Mouse (Mus musculus) intestine, embryonic 14.5 days (tissue): ENCODE measurements around the gene Dnajc13. TPM values are rescaled to one million over a fixed set of nuclear protein-coding genes. Genes with fewer than 3 reads are reported as not detected.

ENCODE experiments used
- ATAC-seq: fragments of 200-750 bp; cut with Nextera tagmentation; replicated peaks from 2 replicates; pipeline ENCODE4 v1.8.0; 2017; ENCODE audit warnings: low read depth, moderate number of reproducible peaks, moderate TSS enrichment, moderate library complexity; ENCODE audit not compliant: low FRiP score, low TSS enrichment
- DNase-seq: peaks from one replicate; pipeline ENCODE4 v3.0.0-alpha.2; 2018; ENCODE audit warnings: low spot score
- H3K27ac ChIP-seq: fragments of 300-500 bp; sonication (generic); 2 replicates; pipeline ENCODE4 v1.5.1; 2014; ENCODE audit warnings: low read depth, mild to moderate bottlenecking, control low read depth
- H3K27me3 ChIP-seq: fragments of 300-500 bp; sonication (generic); replicated peaks from 2 replicates; pipeline ENCODE4 v1.6.1; 2014; ENCODE audit warnings: low read length, control low read depth; ENCODE audit not compliant: control insufficient read depth, insufficient read depth
- H3K36me3 ChIP-seq: fragments of 300-500 bp; sonication (generic); 2 replicates; pipeline ENCODE4 v1.6.1; 2014; ENCODE audit warnings: low read length, control low read depth; ENCODE audit not compliant: control insufficient read depth, insufficient read depth
- H3K4me1 ChIP-seq: fragments of 300-500 bp; sonication (generic); replicated peaks from 2 replicates; pipeline ENCODE4 v1.6.1; 2014; ENCODE audit warnings: low read length, control low read depth, mixed read lengths; ENCODE audit not compliant: control insufficient read depth, insufficient read depth
- H3K4me2 ChIP-seq: fragments of 300-500 bp; sonication (generic); 2 replicates; pipeline ENCODE4 v1.6.1; 2014; ENCODE audit warnings: low read length
- H3K4me3 ChIP-seq: fragments of 300-500 bp; sonication (generic); 2 replicates; pipeline ENCODE4 v1.5.1; 2014; ENCODE audit warnings: low read depth, low read length, control low read depth, mixed read lengths
- H3K9ac ChIP-seq: fragments of 300-500 bp; sonication (generic); 2 replicates; pipeline ENCODE4 v1.6.1; 2014; ENCODE audit warnings: mild to moderate bottlenecking, low read length
- H3K9me3 ChIP-seq: fragments of 300-500 bp; sonication (generic); 2 replicates; pipeline ENCODE4 v1.6.1; 2016; ENCODE audit warnings: low read length, control low read depth; ENCODE audit not compliant: control insufficient read depth
- WGBS: fragments of 180-500 bp; shearing (Covaris S2); extraction: QIAGEN DNeasy Blood & Tissue Kit; methylation state at CpG from one replicate; pipeline ENCODE4 v1.1.7; 2014; 5-methylcytosine and 5-hydroxymethylcytosine counted together
- polyA plus RNA-seq: library from polyadenylated mRNA; unstranded; fragments of >200 nt; fragmentation: Nextera tagmentation; extraction: Ambion mirVana; gene quantifications from 2 replicates; pipeline ENCODE4 v1.2.1, GENCODE M21; 2014

The Dnajc13 gene
- polyA plus RNA-seq, 1 experiment from 2014 or later: 30.3 TPM

GRCm38 (mm10) chr9:104142805-104143204, 119.9 kb downstream of the Dnajc13 start:
- 61% methylated on average over 14 of the region's 14 CpGs for WGBS
- ATAC-seq (no peak; the same call in 1 of the 2 replicates), DNase-seq (no peak)
- Histone ChIP-seq H3K27ac (no peak overlapping the region), H3K4me1 (no peaks in the 10 kb centered on the region), H3K27me3 (no peaks in the 10 kb centered on the region), H3K4me3 (no peak overlapping the region), H3K9me3 (0 out of 2 replicates have a peak, but pooled peaks cover 3% of the 10 kb centered on the region), H3K36me3 (no peaks in the 10 kb centered on the region), H3K9ac (no peak overlapping the region), H3K4me2 (no peak overlapping the region)

DNA sequence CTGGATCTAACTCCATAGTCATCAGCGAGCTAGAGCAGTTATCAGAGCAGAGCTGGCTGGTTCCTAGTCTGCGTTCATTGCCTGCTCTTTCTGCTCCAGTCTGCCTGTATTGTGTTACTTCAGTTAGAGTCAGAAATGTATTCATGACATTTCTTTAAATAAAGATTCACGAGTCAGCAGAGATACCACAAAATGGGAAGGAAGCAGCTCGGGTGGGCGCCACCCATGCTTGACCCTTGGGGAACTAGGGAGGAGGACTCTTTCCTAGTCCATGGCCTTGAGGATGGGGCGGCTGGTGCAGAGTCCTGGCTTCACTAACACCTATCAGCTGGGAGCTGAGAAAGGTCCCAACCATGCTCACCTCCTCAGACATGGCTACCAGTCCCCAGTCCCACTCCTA, 122.4 kb downstream of the Dnajc13 start:
- no peak overlapping the region for H3K4me2 ChIP-seq
- no peak overlapping the region for H3K9ac ChIP-seq
- no peak for DNase-seq
- whole genome bisulfite sequencing: 83% methylated on average over 6 of the region's 6 CpGs
- 0 out of 2 replicates have a peak, but pooled peaks cover 3% of the 10 kb centered on the region for H3K9me3 ChIP-seq
- no peaks in the 10 kb centered on the region for H3K36me3 ChIP-seq
- no peak overlapping the region for H3K4me3 ChIP-seq
- H3K4me1 ChIP-seq: no peaks in the 10 kb centered on the region
- no peak for ATAC-seq
- no peaks in the 10 kb centered on the region for H3K27me3 ChIP-seq
- H3K27ac ChIP-seq: no peak overlapping the region

DNA sequence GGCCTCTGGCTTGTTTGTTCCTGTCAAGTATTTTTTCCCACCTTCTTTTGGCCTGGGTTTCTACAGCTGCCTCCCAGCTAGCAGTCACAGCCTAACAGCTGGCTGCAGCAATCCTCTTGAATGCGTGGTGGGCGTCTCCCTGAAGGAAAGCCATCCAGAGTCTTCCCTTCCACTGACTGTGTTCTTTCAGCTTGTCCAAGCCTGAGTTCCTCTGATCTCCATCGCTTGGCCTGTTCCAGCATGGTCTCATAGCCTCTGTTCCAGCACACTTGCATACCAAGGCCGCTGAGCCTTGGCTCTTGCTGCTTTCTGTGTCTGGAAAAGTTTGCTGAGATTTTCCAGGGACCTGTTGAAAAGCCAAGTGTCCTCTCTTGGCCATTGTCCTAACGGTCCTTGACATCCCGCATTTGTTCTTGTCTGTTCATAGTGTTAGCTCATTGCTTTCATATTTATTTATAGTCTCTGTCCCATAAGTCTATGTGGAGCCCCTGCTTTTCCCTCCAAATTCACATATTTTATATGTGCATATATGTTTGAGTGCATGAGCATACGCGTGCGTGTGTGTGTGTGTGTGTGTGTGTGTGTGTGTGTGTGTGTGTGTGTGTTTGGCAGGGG, 132.5 kb downstream of the Dnajc13 start:
- Histone ChIP-seq H3K9me3 (no peaks in the 10 kb centered on the region), H3K27me3 (no peaks in the 10 kb centered on the region), H3K9ac (no peak overlapping the region), H3K27ac (no peak overlapping the region), H3K36me3 (no peaks in the 10 kb centered on the region), H3K4me2 (no peak overlapping the region), H3K4me1 (no peaks in the 10 kb centered on the region; the same call in 1 of the 2 replicates), H3K4me3 (no peak overlapping the region)
- 73% methylated on average over 9 of the region's 9 CpGs for WGBS
- ATAC-seq (peak; percentile 67; the same call in 1 of the 2 replicates), DNase-seq (no peak)

DNA sequence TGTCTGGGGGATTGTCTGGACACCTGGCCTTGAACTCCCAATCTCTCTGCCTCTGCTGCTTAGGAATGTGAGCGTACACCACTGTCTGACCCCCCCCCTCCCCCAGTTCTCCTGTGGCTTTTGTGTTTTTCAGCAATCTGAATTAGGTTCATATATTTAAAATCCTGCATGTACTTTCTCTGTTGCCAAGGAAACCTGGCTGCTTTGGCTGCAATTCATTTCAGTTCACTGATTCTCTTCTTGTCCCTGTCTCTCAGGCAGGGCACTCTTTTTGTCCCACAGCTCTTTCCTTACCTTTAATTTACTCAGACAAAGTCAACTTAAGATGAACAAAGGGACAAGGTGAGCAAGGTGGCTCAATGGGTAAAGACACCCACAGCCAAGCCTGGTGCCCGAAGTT, 134.6 kb downstream of the Dnajc13 start:
- ATAC-seq (no peak), DNase-seq (no peak)
- Histone ChIP-seq H3K9ac (no peak overlapping the region), H3K36me3 (no peaks in the 10 kb centered on the region), H3K9me3 (no peaks in the 10 kb centered on the region), H3K4me1 (peaks cover 4% of the 10 kb centered on the region), H3K27ac (no peak overlapping the region), H3K27me3 (no peaks in the 10 kb centered on the region), H3K4me2 (no peak overlapping the region), H3K4me3 (no peak overlapping the region)
- WGBS: 70% methylated on average over 2 of the region's 2 CpGs

- H3K9ac ChIP-seq: no peak within 1 kb of the TSS
- WGBS: 88% methylated on average over 3 of the region's 3 CpGs
Measured at GRCm38 (mm10) chr9:104126833-104127232, 135.9 kb downstream of the Dnajc13 start, which contains the start of gene Ackr4. Gene Ackr4 (minus strand): TSS chr9:104126933.

GRCm38 (mm10) chr9:104123622-104124021, 139.1 kb downstream of the Dnajc13 start:
- Histone ChIP-seq H3K9me3 (no peaks in the 10 kb centered on the region), H3K4me3 (no peak overlapping the region), H3K9ac (no peak overlapping the region), H3K27me3 (no peaks in the 10 kb centered on the region), H3K4me1 (peaks cover 4% of the 10 kb centered on the region), H3K36me3 (no peaks in the 10 kb centered on the region), H3K4me2 (no peak overlapping the region), H3K27ac (no peak overlapping the region)
- no peak for ATAC-seq
- 26% methylated on average over 5 of the region's 5 CpGs for WGBS
- no peak for DNase-seq

More at GRCm38 (mm10) chr9:104126833-104127232, 135.9 kb downstream of the Dnajc13 start, which contains the start of gene Ackr4:
- Histone ChIP-seq H3K4me3 (no peak within 1 kb of the TSS), H3K4me1 (peaks cover 4% of the 10 kb centered on the region), H3K36me3 (no peaks in the 10 kb centered on the region), H3K4me2 (no peak within 1 kb of the TSS), H3K27ac (no peak within 1 kb of the TSS), H3K27me3 (no peaks in the 10 kb centered on the region), H3K9me3 (no peaks in the 10 kb centered on the region)
- ATAC-seq (no peak), DNase-seq (no peak)

DNA sequence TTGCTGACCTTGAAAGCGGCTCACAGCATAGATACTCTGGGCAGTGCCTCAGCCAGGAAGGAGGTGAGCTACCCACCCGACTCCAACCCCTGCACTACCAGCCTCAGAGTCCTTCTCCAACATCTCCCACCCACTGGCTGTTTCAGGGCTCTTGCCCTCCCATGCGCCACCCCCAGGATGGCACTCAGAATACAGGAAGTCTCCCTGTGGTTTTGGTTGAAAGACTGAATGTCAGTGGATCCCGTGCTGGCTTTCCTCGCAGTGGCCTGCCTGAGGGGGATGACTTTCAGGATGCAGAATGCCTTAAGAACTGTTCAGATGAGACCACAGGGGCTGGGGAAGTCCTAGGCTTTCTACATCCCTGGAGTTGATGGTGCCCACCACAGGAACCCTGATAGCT, 139.6 kb downstream of the Dnajc13 start:
- no peak for DNase-seq
- H3K36me3 ChIP-seq: no peaks in the 10 kb centered on the region
- no peaks in the 10 kb centered on the region for H3K27me3 ChIP-seq
- no peak overlapping the region for H3K4me2 ChIP-seq
- H3K4me3 ChIP-seq: no peak overlapping the region
- WGBS: 80% methylated on average over 5 of the region's 5 CpGs
- ATAC-seq: no peak
- H3K9me3 ChIP-seq: no peaks in the 10 kb centered on the region
- H3K27ac ChIP-seq: no peak overlapping the region
- no peak overlapping the region for H3K9ac ChIP-seq
- peaks cover 4% of the 10 kb centered on the region for H3K4me1 ChIP-seq

DNA sequence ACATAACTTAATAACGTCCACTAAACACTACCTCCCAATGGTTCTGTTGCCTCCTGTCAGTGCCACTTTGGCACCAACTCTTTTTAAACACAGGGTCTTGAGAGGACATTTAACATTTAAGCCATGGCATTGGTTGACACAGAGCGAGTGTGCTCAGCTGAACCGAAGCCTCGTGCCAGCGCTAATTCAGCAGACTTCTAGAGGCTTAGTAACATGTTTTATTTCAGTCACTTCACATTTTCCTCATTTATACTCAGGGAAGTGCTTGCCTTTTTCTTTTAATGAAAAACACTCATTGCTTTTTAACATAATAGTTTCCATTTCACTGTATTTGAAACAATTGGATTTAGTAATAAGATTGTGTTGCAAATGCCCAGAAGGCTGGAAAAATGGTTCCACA, 153.6 kb downstream of the Dnajc13 start:
- Histone ChIP-seq H3K4me2 (no peak overlapping the region), H3K9ac (no peak overlapping the region), H3K9me3 (no peaks in the 10 kb centered on the region), H3K27me3 (no peaks in the 10 kb centered on the region), H3K4me1 (no peaks in the 10 kb centered on the region), H3K27ac (no peak overlapping the region), H3K36me3 (no peaks in the 10 kb centered on the region), H3K4me3 (no peak overlapping the region)
- DNase-seq (no peak), ATAC-seq (no peak)
- WGBS: 91% methylated on average over 5 of the region's 5 CpGs

DNA sequence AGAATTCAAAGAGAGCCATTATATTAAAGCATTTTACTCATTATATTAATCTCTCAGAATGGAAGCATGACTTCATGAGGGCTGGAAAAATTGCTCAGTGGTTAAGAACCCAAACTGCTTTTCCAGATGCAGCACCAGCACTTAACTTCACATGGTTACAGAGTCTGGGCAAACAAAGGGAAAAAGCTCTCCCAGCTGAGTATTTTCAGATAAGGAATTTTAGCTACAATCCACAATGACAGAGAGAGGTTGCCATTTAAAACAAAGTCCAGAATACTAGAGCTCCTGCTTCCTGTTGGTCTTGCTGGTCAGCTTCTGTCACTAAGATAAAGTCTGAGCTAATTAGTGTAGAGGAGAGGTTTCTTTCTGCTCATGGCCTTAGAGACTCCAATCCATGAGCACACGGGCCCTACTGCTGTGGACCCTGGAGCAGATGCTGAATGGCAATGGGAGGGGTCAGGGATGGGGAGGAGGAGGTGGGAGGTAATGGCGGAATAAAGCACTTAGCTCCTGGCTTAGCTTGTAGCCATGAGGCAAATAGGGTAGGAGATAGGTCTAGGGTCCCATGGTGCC, 154.1 kb downstream of the Dnajc13 start:
- Histone ChIP-seq H3K27me3 (no peaks in the 10 kb centered on the region), H3K4me1 (no peaks in the 10 kb centered on the region), H3K4me2 (no peak overlapping the region), H3K4me3 (no peak overlapping the region), H3K9ac (no peak overlapping the region), H3K36me3 (no peaks in the 10 kb centered on the region), H3K27ac (no peak overlapping the region), H3K9me3 (no peaks in the 10 kb centered on the region)
- ATAC-seq (no peak), DNase-seq (no peak)
- WGBS: 67% methylated on average over 2 of the region's 2 CpGs
